Mouse (Mus musculus) small intestine, adult 2 months (tissue): ENCODE data around the gene H2-T22. TPM values are rescaled to one million over a fixed set of nuclear protein-coding genes. Genes with fewer than 3 reads are reported as not detected.
A peak's percentile ranks its signal among the peaks of the same experiment; 100 is the strongest.

ENCODE experiments used
- H3K27ac ChIP-seq: fragments of 200-500 bp; 2 replicates; pipeline ENCODE4 v1.5.1; 2012; ENCODE audit warnings: low read depth, low read length, control low read depth, inconsistent platforms; ENCODE audit not compliant: insufficient read depth
- H3K27me3 ChIP-seq: fragments of 200-500 bp; 2 replicates; pipeline ENCODE4 v1.6.1; 2012; ENCODE audit warnings: mild to moderate bottlenecking, moderate library complexity, low read length, inconsistent platforms; ENCODE audit not compliant: control insufficient read depth, insufficient read depth
- H3K36me3 ChIP-seq: fragments of 200-500 bp; 2 replicates; pipeline ENCODE4 v1.6.1; 2012; ENCODE audit warnings: mild to moderate bottlenecking, low read length, control low read depth, inconsistent platforms; ENCODE audit not compliant: control insufficient read depth, insufficient read depth
- H3K4me1 ChIP-seq: fragments of 200-500 bp; 2 replicates; pipeline ENCODE4 v1.6.1; 2012; ENCODE audit warnings: low read length, inconsistent platforms, mixed read lengths; ENCODE audit not compliant: control insufficient read depth, insufficient read depth, insufficient read length
- H3K4me3 ChIP-seq: fragments of 200-500 bp; 2 replicates; pipeline ENCODE4 v1.5.1; 2012; ENCODE audit warnings: low read depth, mild to moderate bottlenecking, control low read depth, inconsistent platforms, low read length, moderate library complexity
- CTCF ChIP-seq: fragments of 200-500 bp; IDR thresholded peaks from 2 replicates; pipeline ENCODE4 v1.5.1; 2012; ENCODE audit warnings: low read depth, mild to moderate bottlenecking, control low read depth, inconsistent platforms, low read length, moderate library complexity, mixed read lengths; ENCODE audit not compliant: insufficient replicate concordance, insufficient read length; ENCODE audit errors: extremely low read depth
- POLR2A ChIP-seq: fragments of 200-500 bp; IDR thresholded peaks from 2 replicates; pipeline ENCODE4 v1.6.1; 2012; ENCODE audit warnings: low read depth, mild to moderate bottlenecking, control low read depth, inconsistent platforms, low read length, moderate library complexity
- WGBS: fragments of 180-500 bp; shearing (Covaris S2); methylation state at CpG from one replicate; pipeline ENCODE4 v1.1.7; 2018; 5-methylcytosine and 5-hydroxymethylcytosine counted together
- polyA plus RNA-seq: library from polyadenylated mRNA; depleted of rRNA; stranded (reverse); fragments of >200 nt; gene quantifications from 2 replicates; pipeline ENCODE4 v1.2.3, GENCODE M21; 2012

H2-T22 gene
- polyA plus RNA-seq, 1 experiment, result 60.5 TPM

DNA sequence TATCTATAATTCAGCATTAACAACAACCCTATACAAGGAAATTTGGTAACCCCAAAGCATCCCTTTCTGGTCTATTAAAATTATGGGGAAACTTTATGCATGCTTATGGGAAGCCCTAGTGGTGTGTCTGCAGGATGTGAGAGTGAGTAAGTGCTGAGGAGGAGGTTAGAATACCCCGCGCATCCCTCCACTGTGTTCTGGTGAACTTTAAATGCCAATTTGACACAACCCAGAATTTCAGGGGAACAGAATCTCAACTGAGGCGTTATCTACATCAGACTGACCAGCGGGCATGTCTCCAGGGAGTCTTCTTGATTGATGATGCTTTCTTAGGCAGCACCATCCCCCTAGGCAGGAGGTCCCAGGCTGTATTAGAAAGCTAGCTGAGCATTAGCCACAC is 16.6 kb downstream of the H2-T22 start:
- no peaks in the 10 kb centered on the region for H3K27me3 ChIP-seq
- peaks cover 7% of the 10 kb centered on the region for H3K36me3 ChIP-seq
- no peak overlapping the region for H3K27ac ChIP-seq
- peaks cover 20% of the 10 kb centered on the region for H3K4me1 ChIP-seq
- no peak for TF ChIP-seq POLR2A
- no peak for TF ChIP-seq CTCF
- H3K4me3 ChIP-seq, result no peak overlapping the region
- WGBS, result 91% methylated on average over 4 of the region's 4 CpGs

- WGBS, result 91% methylated on average over 5 of the region's 5 CpGs
- Histone ChIP-seq H3K4me3 (no peak overlapping the region), H3K27ac (no peak overlapping the region)
These were observed 17.4 kb downstream of the H2-T22 start for GRCm38 (mm10) chr17:36025197-36025596.

DNA sequence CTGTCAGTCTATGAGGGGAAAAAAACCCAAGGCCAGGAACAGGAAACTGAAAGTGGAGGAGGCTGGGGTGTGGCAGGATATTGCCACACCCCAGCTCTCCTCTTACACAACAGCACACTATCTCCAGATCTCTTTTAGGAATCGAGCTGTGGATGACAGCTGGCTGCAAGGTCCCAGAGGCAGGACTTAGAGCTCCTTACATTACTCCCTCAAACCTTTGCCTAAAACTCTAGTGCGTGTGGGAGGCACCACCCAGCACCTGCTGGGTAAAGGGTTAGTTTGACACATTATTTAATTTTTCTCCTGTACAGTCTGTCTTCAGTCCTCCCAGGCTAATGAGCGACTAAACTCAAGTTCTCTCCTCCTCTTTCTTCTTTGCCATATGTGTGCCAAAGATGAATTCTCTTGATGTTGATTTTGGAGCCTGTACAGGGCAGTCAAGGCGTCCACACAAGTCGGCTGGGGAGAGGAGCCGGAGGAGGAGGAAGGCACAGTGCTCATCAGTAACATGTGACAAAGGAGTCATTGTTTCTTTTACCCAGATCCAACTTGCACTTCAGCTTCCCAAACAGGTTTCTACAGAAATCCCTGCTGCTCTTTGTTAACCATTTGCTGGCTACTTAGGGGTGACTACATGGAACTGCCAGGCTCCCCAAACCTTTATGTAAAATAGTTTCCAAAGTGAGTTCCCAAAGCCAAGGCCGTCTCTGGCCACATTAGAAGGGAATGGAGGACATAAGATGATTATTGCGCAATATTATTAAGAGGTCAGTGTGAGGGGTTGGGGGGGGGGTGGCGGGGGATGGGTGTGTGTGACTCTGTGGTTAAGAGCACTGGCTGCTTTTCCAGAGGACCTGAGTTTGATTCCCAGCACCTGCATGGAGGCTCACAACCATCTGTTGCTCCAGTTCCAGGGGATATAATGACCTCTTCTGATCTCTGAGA is 18.6 kb downstream of the H2-T22 start:
- WGBS, result 38% methylated on average over 9 of the region's 9 CpGs
- Histone ChIP-seq H3K27ac (peak overlapping the region; percentile 88), H3K4me1 (peaks cover 22% of the 10 kb centered on the region)

More at GRCm38 (mm10) chr17:36025197-36025596, 17.4 kb downstream of the H2-T22 start:
- peaks cover 20% of the 10 kb centered on the region for H3K4me1 ChIP-seq
- peaks cover 4% of the 10 kb centered on the region; the same call in 1 of the 2 replicates for H3K36me3 ChIP-seq
- TF ChIP-seq CTCF, result no peak
- TF ChIP-seq POLR2A, result no peak
- no peaks in the 10 kb centered on the region for H3K27me3 ChIP-seq

GRCm38 (mm10) chr17:36022922-36023321 is 19.6 kb downstream of the H2-T22 start:
- Histone ChIP-seq H3K27ac (peak overlapping the region; percentile 62), H3K27me3 (no peaks in the 10 kb centered on the region), H3K4me1 (peaks cover 22% of the 10 kb centered on the region), H3K4me3 (no peak overlapping the region), H3K36me3 (no peaks in the 10 kb centered on the region)
- TF ChIP-seq CTCF (no peak), POLR2A (no peak)
- 92% methylated on average over 6 of the region's 6 CpGs for WGBS

More for the DNA sequence above, 18.6 kb downstream of the H2-T22 start:
- Histone ChIP-seq H3K4me3 (no peak overlapping the region), H3K36me3 (no peaks in the 10 kb centered on the region), H3K27me3 (no peaks in the 10 kb centered on the region)
- TF ChIP-seq CTCF (no peak), POLR2A (no peak; the same call in 1 of the 2 replicates)

- 95% methylated on average over 9 of the region's 9 CpGs for WGBS
- H3K36me3 ChIP-seq, result no peaks in the 10 kb centered on the region
- TF ChIP-seq CTCF, result no peak
- no peak for TF ChIP-seq POLR2A
- H3K4me1 ChIP-seq, result peaks cover 22% of the 10 kb centered on the region
- H3K27ac ChIP-seq, result no peak overlapping the region
- no peaks in the 10 kb centered on the region for H3K27me3 ChIP-seq
- no peak overlapping the region for H3K4me3 ChIP-seq
These were observed 20.4 kb downstream of the H2-T22 start for GRCm38 (mm10) chr17:36022098-36022497.

DNA sequence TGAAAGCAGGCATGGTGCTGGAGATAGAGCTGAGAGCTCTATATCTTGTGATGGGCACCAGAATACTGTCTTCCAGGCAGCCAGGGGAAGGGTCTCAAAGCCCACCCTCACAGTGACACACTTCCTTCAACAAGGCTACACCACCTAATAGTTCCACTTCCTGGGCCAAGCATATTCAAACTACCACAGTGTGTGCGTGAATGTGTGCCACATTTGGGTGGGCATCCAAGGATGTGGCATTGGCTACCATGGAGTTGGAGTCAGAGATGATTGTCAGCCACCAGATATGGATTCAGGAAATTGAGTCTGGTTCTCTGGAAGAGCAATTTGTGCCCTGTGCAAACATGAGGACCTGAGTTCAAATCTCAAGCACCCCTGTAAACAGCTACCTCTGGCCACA is 21.2 kb downstream of the H2-T22 start:
- H3K27ac ChIP-seq, result peak overlapping the region; percentile 88
- WGBS, result 83% methylated on average over 1 of the region's 1 CpGs

DNA sequence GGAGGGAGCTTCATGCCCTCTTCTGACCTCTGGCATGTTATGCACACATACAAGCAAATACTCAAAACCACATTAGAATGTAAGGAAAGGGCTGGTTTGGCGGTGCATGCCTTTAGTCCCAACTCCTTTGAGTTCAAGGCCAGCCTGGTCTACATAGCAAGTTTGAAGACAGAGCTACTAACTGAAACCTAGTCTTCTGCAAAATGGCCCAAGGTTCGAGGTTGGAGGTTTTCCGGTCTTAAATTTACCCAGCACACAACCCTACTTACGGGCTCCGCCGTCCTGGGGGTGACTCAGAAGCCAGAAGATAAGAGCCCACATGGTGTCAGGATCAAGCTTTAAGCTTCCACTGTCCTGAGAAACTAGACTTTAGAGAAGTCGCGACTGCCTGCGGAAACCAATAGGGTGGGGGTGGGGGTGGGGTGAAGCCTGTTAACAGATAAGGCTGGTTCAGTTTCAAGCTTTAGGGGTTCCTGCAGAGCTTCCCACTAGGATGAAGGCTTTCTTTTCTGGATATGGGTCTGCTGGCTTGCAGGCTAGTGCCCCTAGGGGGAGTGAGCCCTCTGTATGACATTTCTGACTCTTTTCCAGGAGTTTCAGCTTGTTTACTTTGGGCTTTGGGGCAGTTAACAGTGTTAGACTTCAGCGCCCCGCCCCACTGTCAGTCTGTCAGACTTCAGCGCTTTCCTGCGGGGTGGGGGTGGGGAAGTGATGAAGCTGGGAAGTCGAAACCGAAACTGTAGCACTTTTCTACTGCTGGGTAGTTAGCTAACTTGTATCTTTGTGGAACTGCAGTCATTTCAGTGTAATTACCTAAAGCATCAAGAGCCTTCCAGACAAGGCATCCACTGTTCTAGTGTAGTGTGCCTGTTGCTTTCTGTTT is 22.1 kb downstream of the H2-T22 start, which contains the start of gene H2-T24:
TSS of gene H2-T24 (minus strand) at position 370 of the 883 bp plus-strand sequence.
- H3K27ac ChIP-seq, result peak within 1 kb of the TSS; percentile 88
- WGBS, result 20% methylated on average over 15 of the region's 15 CpGs
- peak within 1 kb of the TSS; percentile 40 for H3K4me3 ChIP-seq
- no peaks in the 10 kb centered on the region for H3K27me3 ChIP-seq
- peaks cover 11% of the 10 kb centered on the region for H3K36me3 ChIP-seq
- TF ChIP-seq CTCF, result peak; percentile 19; the same call in 1 of the 2 replicates
- TF ChIP-seq POLR2A, result no peak; the same call in 1 of the 2 replicates
- peaks cover 22% of the 10 kb centered on the region for H3K4me1 ChIP-seq

More for the DNA sequence above, 21.2 kb downstream of the H2-T22 start:
- TF ChIP-seq CTCF, result no peak
- no peak for TF ChIP-seq POLR2A
- Histone ChIP-seq H3K4me1 (peaks cover 22% of the 10 kb centered on the region), H3K36me3 (peaks cover 5% of the 10 kb centered on the region; the same call in 1 of the 2 replicates), H3K4me3 (no peak overlapping the region), H3K27me3 (no peaks in the 10 kb centered on the region)
